ENCODE assay signal across 21 mouse cellular contexts in genomic region chr16:90234617-90235016, GRCm38 (mm10). TPM values are rescaled to one million over a fixed set of nuclear protein-coding genes. Genes with fewer than 3 reads are reported as not detected.
DNase-seq lines count a peak whose midpoint lies in the region; ATAC-seq and TF ChIP-seq lines count a peak whose summit lies in the region.
"Had no signal": no experiment of that assay in that cellular context is flagged by ENCODE, and none has a peak within 500 bp of the region (broad histone marks: within the 10 kb centered on the region; RNA-seq: fewer than 3 reads in every experiment).

No protein-coding gene starts in this region.

- H3K4me3 ChIP-seq in heart, embryonic 11.5 days (ENCODE audit: low read depth, low read length), result no peak overlapping the region
- no peak overlapping the region for H3K4me3 ChIP-seq in heart, embryonic 10.5 days
- no peak overlapping the region for H3K4me3 ChIP-seq in liver, postnatal 0 days (ENCODE audit: low read depth, low read length)
- no peak overlapping the region for H3K4me3 ChIP-seq in liver, embryonic 12.5 days
- H3K4me3 ChIP-seq in G1E (ENCODE audit: low read depth, low read length), result no peak overlapping the region; the same call in 1 of the 2 replicates
- H3K4me3 ChIP-seq in hindbrain, embryonic 16.5 days (ENCODE audit: low read length), result no peak overlapping the region
- H3K4me3 ChIP-seq: embryonic facial prominence, embryonic 10.5 days; hindbrain, embryonic 13.5 days; kidney, embryonic 15.5 days; left cerebral cortex, adult 2 months; midbrain, embryonic 13.5 days had no signal

- no peak for TF ChIP-seq EP300 in liver, postnatal 0 days (IDR thresholded peaks at IDR 0.05; ENCODE audit: low read depth)

- peak overlapping the region; percentile 10; the same call in 1 of the 2 replicates for H3K4me2 ChIP-seq in heart, embryonic 11.5 days
- no peak overlapping the region for H3K4me2 ChIP-seq in liver, postnatal 0 days (ENCODE audit: low read depth, low read length)
- no peak overlapping the region for H3K4me2 ChIP-seq in liver, embryonic 12.5 days
- H3K4me2 ChIP-seq in hindbrain, embryonic 16.5 days (ENCODE audit: low read length), result no peak overlapping the region
- H3K4me2 ChIP-seq: hindbrain, embryonic 13.5 days; kidney, embryonic 15.5 days; midbrain, embryonic 13.5 days had no signal

- no peak for DNase-seq in heart, embryonic 10.5 days (ENCODE audit: low spot score)
- DNase-seq in liver, postnatal 0 days, result peak; percentile 51
- DNase-seq in G1E (ENCODE audit: low spot score), result no peak
- DNase-seq in adrenal gland, postnatal 14 days, result peak; percentile 75
- no peak for DNase-seq in frontal cortex, postnatal 14 days (ENCODE audit: low spot score in 2 of 2)
- DNase-seq: cerebellum, adult 9-10 months; gastrocnemius, postnatal 25 days; layer of hippocampus, adult 9-11 months; left cerebral cortex, postnatal 4 days; liver had no signal

- H3K9me3 ChIP-seq in heart, embryonic 11.5 days (replicated peaks; ENCODE audit: control insufficient read depth, low read length), result no peaks in the 10 kb centered on the region
- H3K9me3 ChIP-seq in heart, embryonic 10.5 days, result no peaks in the 10 kb centered on the region
- H3K9me3 ChIP-seq in liver, postnatal 0 days (ENCODE audit: low read length), result no peaks in the 10 kb centered on the region
- no peaks in the 10 kb centered on the region for H3K9me3 ChIP-seq in liver, embryonic 12.5 days (replicated peaks)
- no peaks in the 10 kb centered on the region for H3K9me3 ChIP-seq in G1E (replicated peaks)
- no peaks in the 10 kb centered on the region for H3K9me3 ChIP-seq in hindbrain, embryonic 16.5 days (ENCODE audit: control insufficient read depth, low read length)
- H3K9me3 ChIP-seq: embryonic facial prominence, embryonic 10.5 days; hindbrain, embryonic 13.5 days; kidney, embryonic 15.5 days; midbrain, embryonic 13.5 days had no signal

- H3K9ac ChIP-seq in heart, embryonic 11.5 days (ENCODE audit: low read depth, low read length), result no peak overlapping the region
- H3K9ac ChIP-seq in liver, postnatal 0 days (replicated peaks), result no peak overlapping the region
- no peak overlapping the region for H3K9ac ChIP-seq in liver, embryonic 12.5 days
- H3K9ac ChIP-seq in hindbrain, embryonic 16.5 days (ENCODE audit: low read depth, low read length), result no peak overlapping the region
- H3K9ac ChIP-seq: hindbrain, embryonic 13.5 days; kidney, embryonic 15.5 days; midbrain, embryonic 13.5 days had no signal

- H3K27me3 ChIP-seq in heart, embryonic 11.5 days (ENCODE audit: control insufficient read depth, insufficient read depth, low read length), result no peaks in the 10 kb centered on the region
- no peaks in the 10 kb centered on the region for H3K27me3 ChIP-seq in heart, embryonic 10.5 days (ENCODE audit: insufficient read depth, poor library complexity, severe bottlenecking)
- H3K27me3 ChIP-seq in liver, postnatal 0 days (ENCODE audit: insufficient read depth, low read length), result no peaks in the 10 kb centered on the region
- no peaks in the 10 kb centered on the region for H3K27me3 ChIP-seq in liver, embryonic 12.5 days (replicated peaks)
- no peaks in the 10 kb centered on the region for H3K27me3 ChIP-seq in G1E (ENCODE audit: insufficient read depth, low read length)
- no peaks in the 10 kb centered on the region for H3K27me3 ChIP-seq in hindbrain, embryonic 16.5 days (replicated peaks; ENCODE audit: control insufficient read depth, insufficient read depth, low read length)
- H3K27me3 ChIP-seq: CH12.LX; hindbrain, embryonic 13.5 days; kidney, embryonic 15.5 days; midbrain, embryonic 13.5 days had no signal

- peaks cover 15% of the 10 kb centered on the region for H3K4me1 ChIP-seq in heart, embryonic 11.5 days (ENCODE audit: control insufficient read depth, insufficient read depth, low read length)
- peaks cover 16% of the 10 kb centered on the region for H3K4me1 ChIP-seq in heart, embryonic 10.5 days
- H3K4me1 ChIP-seq in liver, postnatal 0 days (ENCODE audit: insufficient read depth), result peaks cover 6% of the 10 kb centered on the region
- H3K4me1 ChIP-seq in liver, embryonic 12.5 days, result peaks cover 10% of the 10 kb centered on the region; the same call in 1 of the 2 replicates
- peaks cover 26% of the 10 kb centered on the region for H3K4me1 ChIP-seq in G1E (ENCODE audit: insufficient read depth, low read depth, low read length)
- no peaks in the 10 kb centered on the region for H3K4me1 ChIP-seq in hindbrain, embryonic 16.5 days (ENCODE audit: control insufficient read depth, insufficient read depth, low read depth, low read length)
- H3K4me1 ChIP-seq: embryonic facial prominence, embryonic 10.5 days; hindbrain, embryonic 13.5 days; kidney, embryonic 15.5 days; midbrain, embryonic 13.5 days had no signal

- WGBS in heart, embryonic 11.5 days (ENCODE audit: insufficient replicate concordance), result 35% methylated on average over 6 of the region's 6 CpGs
- WGBS in heart, embryonic 10.5 days, result 46% methylated on average over 6 of the region's 6 CpGs
- 51% methylated on average over 6 of the region's 6 CpGs for WGBS in liver, postnatal 0 days (ENCODE audit: insufficient replicate concordance)
- 58% methylated on average over 6 of the region's 6 CpGs for WGBS in liver, embryonic 12.5 days (ENCODE audit: insufficient replicate concordance)
- WGBS in hindbrain, embryonic 16.5 days, result 72% methylated on average over 6 of the region's 6 CpGs

- H3K36me3 ChIP-seq in heart, embryonic 11.5 days (ENCODE audit: control insufficient read depth, insufficient read depth, low read length), result peaks cover 6% of the 10 kb centered on the region
- H3K36me3 ChIP-seq in heart, embryonic 10.5 days, result peaks cover 36% of the 10 kb centered on the region
- peaks cover 31% of the 10 kb centered on the region for H3K36me3 ChIP-seq in liver, postnatal 0 days (replicated peaks; ENCODE audit: insufficient read depth, low read length)
- peaks cover 64% of the 10 kb centered on the region for H3K36me3 ChIP-seq in liver, embryonic 12.5 days
- peaks cover 88% of the 10 kb centered on the region for H3K36me3 ChIP-seq in G1E (replicated peaks)
- peaks cover 6% of the 10 kb centered on the region for H3K36me3 ChIP-seq in hindbrain, embryonic 16.5 days (ENCODE audit: control insufficient read depth, insufficient read depth, low read length)

- no peak overlapping the region for H3K27ac ChIP-seq in heart, embryonic 11.5 days (ENCODE audit: low read depth, low read length)
- no peak overlapping the region for H3K27ac ChIP-seq in heart, embryonic 10.5 days
- peak overlapping the region; percentile 29; the same call in 1 of the 2 replicates for H3K27ac ChIP-seq in liver, postnatal 0 days (ENCODE audit: low read depth)
- H3K27ac ChIP-seq in liver, embryonic 12.5 days, result no peak overlapping the region
- no peak overlapping the region for H3K27ac ChIP-seq in hindbrain, embryonic 16.5 days (ENCODE audit: low read depth, low read length)
- H3K27ac ChIP-seq: embryonic facial prominence, embryonic 10.5 days; hindbrain, embryonic 13.5 days; kidney, embryonic 15.5 days; left cerebral cortex, adult 2 months; midbrain, embryonic 13.5 days; stomach, postnatal 0 days had no signal

- no peak for TF ChIP-seq CTCF in liver, postnatal 0 days (IDR thresholded peaks at IDR 0.05; ENCODE audit: low read depth)
- TF ChIP-seq CTCF in G1E (IDR thresholded peaks at IDR 0.05; ENCODE audit: low read depth, low read length), result no peak

- ATAC-seq in heart, embryonic 11.5 days (replicated peaks; ENCODE audit: insufficient number of reproducible peaks, low FRiP score, low TSS enrichment), result no peak
- peak; percentile 70 for ATAC-seq in liver, postnatal 0 days
- no peak for ATAC-seq in liver, embryonic 12.5 days
- ATAC-seq in G1E (ENCODE audit: extremely low read depth, insufficient number of reproducible peaks, low FRiP score, poor library complexity, severe bottlenecking), result peak; percentile 16; the same call in 1 of the 2 replicates
- no peak for ATAC-seq in hindbrain, embryonic 16.5 days
- ATAC-seq: intestine, embryonic 16.5 days; midbrain, embryonic 13.5 days had no signal

RNA-seq across cellular contexts. Expression of gene Sod1, which starts 14.1 kb away (rescaled TPM):
- 1,124 and 1,155 TPM in 2 replicates for polyA plus RNA-seq in heart, embryonic 11.5 days (2014; fragmentation: Nextera tagmentation; extraction: Ambion mirVana)
- polyA plus RNA-seq in heart, embryonic 10.5 days (2016; fragmentation: Nextera tagmentation; extraction: Ambion mirVana), result 1,054 and 1,279 TPM in 2 replicates
- polyA plus RNA-seq in liver, postnatal 0 days (2015; fragmentation: Nextera tagmentation; extraction: Ambion mirVana), result 1,398 and 1,474 TPM in 2 replicates
- 1,290 and 1,294 TPM in 2 replicates for polyA plus RNA-seq in liver, embryonic 12.5 days (2016; fragmentation: Nextera tagmentation; extraction: Ambion mirVana)
- total RNA-seq in G1E (2014; fragmentation: Nextera tagmentation) (376 and 389 TPM in 2 replicates), G1E (2017) (652 and 747 TPM in 2 replicates)
- 609 and 629 TPM in 2 replicates for polyA plus RNA-seq in G1E (2012)
- 1,154 and 1,200 TPM in 2 replicates for total RNA-seq in adrenal gland, postnatal 14 days (2021)
- polyA plus RNA-seq in hindbrain, embryonic 16.5 days (2015; fragmentation: Nextera tagmentation; extraction: Ambion mirVana), result 942 and 968 TPM in 2 replicates

RNA-seq across cellular contexts. Expression of gene Scaf4, which starts 49.7 kb away (rescaled TPM):
- 20.1 and 22.0 TPM in 2 replicates for polyA plus RNA-seq in heart, embryonic 11.5 days (2014; fragmentation: Nextera tagmentation; extraction: Ambion mirVana)
- polyA plus RNA-seq in heart, embryonic 10.5 days (2016; fragmentation: Nextera tagmentation; extraction: Ambion mirVana), result 22.1 and 30.4 TPM in 2 replicates
- 6.2 TPM in 2 replicates for polyA plus RNA-seq in liver, postnatal 0 days (2015; fragmentation: Nextera tagmentation; extraction: Ambion mirVana)
- 21.7 and 21.9 TPM in 2 replicates for polyA plus RNA-seq in liver, embryonic 12.5 days (2016; fragmentation: Nextera tagmentation; extraction: Ambion mirVana)
- total RNA-seq in G1E (2014; fragmentation: Nextera tagmentation) (186 and 193 TPM in 2 replicates), G1E (2017) (12.2 and 14.8 TPM in 2 replicates)
- polyA plus RNA-seq in G1E (2012), result 215 and 227 TPM in 2 replicates
- 46.8 and 56.0 TPM in 2 replicates for total RNA-seq in adrenal gland, postnatal 14 days (2021)
- polyA plus RNA-seq in hindbrain, embryonic 16.5 days (2015; fragmentation: Nextera tagmentation; extraction: Ambion mirVana), result 17.1 and 23.2 TPM in 2 replicates

Comparison
In these comparisons a context has a peak if more than half of its experiments do, and no peak if none do; other contexts are left out.
1. ATAC-seq: peak in liver, postnatal 0 days (single experiment) and G1E (single experiment); none in heart, embryonic 11.5 days (single experiment), liver, embryonic 12.5 days (single experiment) and hindbrain, embryonic 16.5 days (single experiment).
2. DNase-seq: peak in liver, postnatal 0 days (single experiment) and adrenal gland, postnatal 14 days (single experiment); none in heart, embryonic 10.5 days (single experiment), G1E (single experiment) and frontal cortex, postnatal 14 days (0 of 2).